Mouse (Mus musculus) stomach, embryonic 15.5 days (tissue): Measurements from ENCODE around the gene Dctn1. TPM values are rescaled to one million over a fixed set of nuclear protein-coding genes. Genes with fewer than 3 reads are reported as not detected.

ENCODE experiments used
- ATAC-seq: fragments of 200-750 bp; cut with Nextera tagmentation; 2 replicates; pipeline ENCODE4 v1.8.0; 2017; ENCODE audit warnings: low read depth, moderate number of reproducible peaks, moderate TSS enrichment; ENCODE audit not compliant: insufficient read depth, low FRiP score
- H3K27ac ChIP-seq: fragments of 300-500 bp; sonication (generic); 2 replicates; pipeline ENCODE4 v1.5.1; 2015; ENCODE audit warnings: mild to moderate bottlenecking, inconsistent platforms
- H3K27me3 ChIP-seq: fragments of 300-500 bp; sonication (generic); replicated peaks from 2 replicates; pipeline ENCODE4 v1.6.1; 2015; ENCODE audit warnings: inconsistent platforms
- H3K36me3 ChIP-seq: fragments of 300-500 bp; sonication (generic); 2 replicates; pipeline ENCODE4 v1.6.1; 2015; ENCODE audit warnings: inconsistent platforms
- H3K4me1 ChIP-seq: fragments of 300-500 bp; sonication (generic); 2 replicates; pipeline ENCODE4 v1.6.1; 2015; ENCODE audit warnings: inconsistent platforms
- H3K4me2 ChIP-seq: fragments of 300-500 bp; sonication (generic); 2 replicates; pipeline ENCODE4 v1.6.1; 2015; ENCODE audit warnings: mild to moderate bottlenecking, inconsistent platforms
- H3K4me3 ChIP-seq: fragments of 300-500 bp; sonication (generic); replicated peaks from 2 replicates; pipeline ENCODE4 v1.5.1; 2015; ENCODE audit warnings: inconsistent platforms
- H3K9ac ChIP-seq: fragments of 300-500 bp; sonication (generic); 2 replicates; pipeline ENCODE4 v1.6.1; 2015; ENCODE audit warnings: inconsistent platforms
- H3K9me3 ChIP-seq: fragments of 300-500 bp; sonication (generic); 2 replicates; pipeline ENCODE4 v1.6.1; 2016; ENCODE audit warnings: inconsistent platforms
- WGBS: fragments of 180-500 bp; shearing (Covaris S2); methylation state at CpG from one replicate; pipeline ENCODE4 v1.1.7; 2015; 5-methylcytosine and 5-hydroxymethylcytosine counted together
- polyA plus RNA-seq: library from polyadenylated mRNA; unstranded; fragments of >200 nt; fragmentation: Nextera tagmentation; extraction: Ambion mirVana; gene quantifications from 2 replicates; pipeline ENCODE4 v1.2.1, GENCODE M21; 2015

Dctn1 gene
- polyA plus RNA-seq, 1 experiment from 2014 or later: 86.1 TPM

DNA sequence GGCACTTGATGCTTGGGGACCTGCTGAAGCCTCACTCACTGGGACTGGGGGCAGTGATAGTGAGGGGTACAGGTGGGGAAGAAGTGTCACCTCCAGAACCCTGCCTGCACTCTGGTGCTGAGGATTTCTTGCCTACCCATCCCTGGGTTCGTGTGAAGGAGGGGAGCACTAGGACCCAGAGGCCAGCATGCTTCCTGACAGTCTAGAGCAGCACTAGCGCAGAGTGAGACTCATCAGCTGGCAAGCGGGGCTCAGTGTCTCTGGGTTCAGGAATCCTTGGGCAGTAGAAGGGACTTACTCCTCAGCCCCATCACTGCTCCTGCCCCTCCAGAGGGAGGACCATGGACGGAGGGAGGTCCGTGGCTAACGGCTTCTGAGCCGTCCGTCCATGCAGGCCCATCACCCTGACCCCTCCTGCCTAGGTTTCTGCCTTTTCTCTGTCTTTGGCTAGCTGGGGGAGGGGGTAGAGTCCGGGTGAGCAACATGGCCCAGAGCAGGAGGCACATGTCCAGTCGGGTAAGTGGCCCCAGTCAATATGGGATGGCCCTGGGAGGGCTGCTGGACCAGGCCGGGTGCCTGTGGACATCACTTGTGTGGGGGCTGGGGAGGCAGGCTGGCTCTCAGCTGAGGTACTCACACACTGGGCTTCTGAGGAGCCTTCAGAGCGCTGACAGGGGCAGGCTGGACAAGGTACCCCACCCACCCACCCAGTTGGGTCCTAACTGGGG is 13.8 kb downstream of the Dctn1 start:
- Histone ChIP-seq H3K9ac (peak overlapping the region; percentile 29; the same call in 1 of the 2 replicates), H3K9me3 (no peaks in the 10 kb centered on the region), H3K36me3 (peaks cover 20% of the 10 kb centered on the region), H3K27ac (no peak overlapping the region), H3K4me1 (peaks cover 9% of the 10 kb centered on the region), H3K4me3 (peak overlapping the region; percentile 29), H3K27me3 (no peaks in the 10 kb centered on the region), H3K4me2 (peak overlapping the region; percentile 61)
- ATAC-seq: 0 out of 2 replicates have a peak, but pooled peaks have one; percentile 48
- WGBS: 28% methylated on average over 12 of the region's 12 CpGs

DNA sequence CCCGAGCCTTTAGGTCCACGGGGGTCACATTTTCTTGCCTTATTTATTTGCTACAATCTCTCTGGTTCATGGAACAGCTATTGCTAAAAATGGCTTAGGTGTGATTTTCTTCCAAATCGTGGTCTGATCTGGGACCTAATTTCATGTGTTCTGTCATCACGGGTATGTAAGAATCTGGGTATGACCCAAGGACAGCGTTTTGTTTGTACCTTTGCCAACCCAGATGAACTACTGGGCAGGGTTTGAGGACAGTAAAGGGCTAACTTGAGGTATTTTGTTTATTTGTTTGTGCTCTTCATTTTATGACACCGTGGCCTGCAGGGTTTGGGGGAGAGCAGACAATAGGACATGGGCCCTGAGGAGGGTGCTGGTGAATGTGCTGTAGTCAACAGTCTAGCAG is 14.9 kb downstream of the Dctn1 start:
- H3K4me2 ChIP-seq: no peak overlapping the region
- 83% methylated on average over 6 of the region's 6 CpGs for WGBS
- no peak overlapping the region for H3K27ac ChIP-seq
- no peak overlapping the region for H3K9ac ChIP-seq
- H3K36me3 ChIP-seq: peaks cover 22% of the 10 kb centered on the region
- no peaks in the 10 kb centered on the region for H3K27me3 ChIP-seq
- H3K4me1 ChIP-seq: peaks cover 9% of the 10 kb centered on the region
- H3K9me3 ChIP-seq: no peaks in the 10 kb centered on the region
- no peak for ATAC-seq
- H3K4me3 ChIP-seq: no peak overlapping the region

DNA sequence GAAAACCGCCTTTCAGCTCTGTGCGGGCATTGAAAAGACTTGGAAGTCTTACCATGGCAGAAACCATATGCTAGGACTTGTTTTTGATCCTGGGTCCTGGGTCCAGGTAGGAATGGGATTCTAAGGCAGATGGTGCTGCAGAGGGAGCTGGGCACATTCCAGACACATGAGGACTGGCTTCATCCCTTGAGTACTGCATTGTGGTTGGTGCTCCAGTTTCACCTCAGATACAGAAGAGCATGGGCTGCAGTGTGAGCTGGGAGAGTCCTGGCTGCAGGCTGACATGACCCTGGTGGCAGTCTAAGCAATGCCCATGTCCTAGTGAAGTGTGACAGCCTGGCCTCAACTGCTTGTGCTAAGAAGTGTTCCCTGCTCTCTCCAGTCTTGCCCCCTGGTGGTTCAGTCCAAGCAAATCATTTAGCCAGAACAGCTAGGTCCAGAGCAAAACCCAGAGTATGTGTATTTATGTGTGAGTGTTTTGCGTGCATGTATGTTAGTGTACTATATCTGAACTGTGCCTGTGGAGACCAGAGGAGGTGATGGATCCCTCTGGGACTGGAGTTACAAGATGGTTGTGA is 19.2 kb downstream of the Dctn1 start:
- H3K36me3 ChIP-seq: peaks cover 30% of the 10 kb centered on the region
- H3K4me3 ChIP-seq: no peak overlapping the region
- H3K9ac ChIP-seq: no peak overlapping the region
- ATAC-seq: no peak
- peaks cover 4% of the 10 kb centered on the region for H3K4me1 ChIP-seq
- WGBS: 93% methylated on average over 3 of the region's 3 CpGs
- no peaks in the 10 kb centered on the region for H3K27me3 ChIP-seq
- H3K9me3 ChIP-seq: no peaks in the 10 kb centered on the region
- no peak overlapping the region for H3K27ac ChIP-seq
- no peak overlapping the region for H3K4me2 ChIP-seq

DNA sequence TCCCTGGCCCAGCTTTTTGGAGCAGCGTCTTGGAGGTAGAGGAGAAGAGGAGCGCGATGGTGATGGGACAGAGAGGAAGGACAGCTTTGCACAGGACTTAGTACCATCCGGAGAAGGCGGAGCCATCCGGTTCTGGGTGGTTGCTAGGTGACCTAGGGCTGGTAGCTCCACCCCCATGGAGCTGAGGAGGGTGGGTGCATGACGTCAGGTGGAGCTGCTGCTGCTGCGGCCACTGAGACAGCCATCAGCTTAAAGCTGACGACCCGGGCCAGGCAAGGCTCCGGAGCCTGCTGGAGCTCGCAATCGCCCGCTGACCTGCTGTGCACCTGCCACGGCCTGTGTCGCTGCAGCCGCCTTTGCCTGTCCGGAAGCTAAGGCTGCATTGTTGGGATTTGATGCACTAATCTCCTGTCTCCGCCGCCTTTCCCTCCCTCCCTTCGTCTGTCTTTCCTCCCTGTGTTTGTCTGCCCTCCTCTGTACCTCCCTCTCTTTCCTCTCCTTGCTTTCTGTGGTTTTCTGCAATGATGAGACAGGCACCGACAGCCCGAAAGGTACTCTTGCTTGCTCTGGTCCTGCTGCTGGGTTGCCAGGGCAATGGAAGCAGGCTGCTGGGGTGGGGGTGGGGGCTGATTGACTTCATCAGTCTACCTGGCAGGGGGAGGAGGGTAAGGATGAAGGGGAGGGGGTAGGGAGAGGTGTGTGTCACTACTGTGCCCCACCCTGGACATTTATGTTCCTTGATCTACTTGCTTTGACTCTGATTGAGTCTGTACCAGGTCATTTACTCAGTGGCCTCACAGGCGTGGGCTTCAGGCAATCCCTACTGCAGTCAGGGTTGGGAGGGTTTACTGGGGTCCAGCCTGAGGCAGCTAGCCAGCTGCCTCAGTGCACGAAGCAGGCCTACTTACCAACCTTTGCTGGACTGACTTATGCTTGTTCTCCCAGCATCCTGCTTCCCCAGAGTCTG is 20.5 kb downstream of the Dctn1 start:
- no peaks in the 10 kb centered on the region for H3K27me3 ChIP-seq
- H3K4me1 ChIP-seq: peaks cover 2% of the 10 kb centered on the region; the same call in 1 of the 2 replicates
- 0 out of 2 replicates have a peak overlapping the region, but pooled peaks have one; percentile 9 for H3K4me3 ChIP-seq
- peak overlapping the region; percentile 34 for H3K4me2 ChIP-seq
- no peak overlapping the region for H3K9ac ChIP-seq
- ATAC-seq: peak; percentile 61
- WGBS: 20% methylated on average over 25 of the region's 25 CpGs
- H3K9me3 ChIP-seq: no peaks in the 10 kb centered on the region
- H3K36me3 ChIP-seq: peaks cover 41% of the 10 kb centered on the region
- no peak overlapping the region for H3K27ac ChIP-seq

DNA sequence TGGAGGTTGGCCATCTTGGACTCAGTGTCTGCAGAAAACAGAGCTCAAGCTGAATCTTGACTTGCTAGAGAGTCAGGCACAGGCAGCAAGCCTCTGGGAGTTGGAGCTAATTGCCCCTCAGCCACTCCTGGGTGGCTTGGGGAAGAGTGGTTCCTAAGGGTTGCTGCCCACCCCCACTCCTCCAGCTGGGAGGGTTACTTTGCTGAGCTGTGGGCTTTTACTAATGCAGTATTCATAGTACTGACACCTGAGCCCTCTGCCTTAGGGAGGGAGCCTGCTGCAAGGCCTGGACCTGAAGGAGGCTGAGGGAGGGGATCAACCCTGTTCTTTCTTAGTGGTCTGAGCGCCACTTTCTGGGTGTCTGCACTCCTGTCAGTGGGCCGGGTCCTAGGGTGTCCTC is 21.2 kb downstream of the Dctn1 start:
- Histone ChIP-seq H3K4me1 (peaks cover 2% of the 10 kb centered on the region; the same call in 1 of the 2 replicates), H3K27ac (no peak overlapping the region), H3K4me2 (no peak overlapping the region), H3K4me3 (no peak overlapping the region), H3K9ac (no peak overlapping the region), H3K9me3 (no peaks in the 10 kb centered on the region), H3K27me3 (no peaks in the 10 kb centered on the region), H3K36me3 (peaks cover 49% of the 10 kb centered on the region)
- ATAC-seq: no peak
- 84% methylated on average over 2 of the region's 2 CpGs for WGBS

DNA sequence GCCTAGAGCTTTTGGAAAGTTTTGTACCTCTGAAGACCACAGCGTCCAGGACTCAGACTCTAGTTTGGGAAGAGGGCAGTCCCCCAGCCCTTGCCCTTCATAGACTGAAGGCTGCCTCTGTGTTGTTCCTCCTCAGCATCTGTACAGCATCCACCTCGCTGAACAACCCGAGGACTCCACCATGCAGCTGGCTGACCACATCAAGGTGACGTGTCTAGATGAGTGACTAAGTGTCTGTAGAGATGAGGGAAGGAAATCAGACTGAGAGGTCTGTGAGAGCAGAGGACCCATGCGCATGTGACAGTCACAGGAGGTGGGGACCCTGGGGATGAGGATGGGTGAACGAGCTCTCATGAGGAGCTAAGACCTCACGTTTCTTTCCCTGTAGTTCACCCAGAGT is 27.9 kb downstream of the Dctn1 start:
- Histone ChIP-seq H3K36me3 (peaks cover 86% of the 10 kb centered on the region), H3K4me1 (no peaks in the 10 kb centered on the region), H3K4me3 (no peak overlapping the region), H3K27ac (no peak overlapping the region), H3K27me3 (no peaks in the 10 kb centered on the region), H3K9ac (no peak overlapping the region), H3K9me3 (no peaks in the 10 kb centered on the region), H3K4me2 (no peak overlapping the region)
- no peak for ATAC-seq
- 91% methylated on average over 7 of the region's 7 CpGs for WGBS

DNA sequence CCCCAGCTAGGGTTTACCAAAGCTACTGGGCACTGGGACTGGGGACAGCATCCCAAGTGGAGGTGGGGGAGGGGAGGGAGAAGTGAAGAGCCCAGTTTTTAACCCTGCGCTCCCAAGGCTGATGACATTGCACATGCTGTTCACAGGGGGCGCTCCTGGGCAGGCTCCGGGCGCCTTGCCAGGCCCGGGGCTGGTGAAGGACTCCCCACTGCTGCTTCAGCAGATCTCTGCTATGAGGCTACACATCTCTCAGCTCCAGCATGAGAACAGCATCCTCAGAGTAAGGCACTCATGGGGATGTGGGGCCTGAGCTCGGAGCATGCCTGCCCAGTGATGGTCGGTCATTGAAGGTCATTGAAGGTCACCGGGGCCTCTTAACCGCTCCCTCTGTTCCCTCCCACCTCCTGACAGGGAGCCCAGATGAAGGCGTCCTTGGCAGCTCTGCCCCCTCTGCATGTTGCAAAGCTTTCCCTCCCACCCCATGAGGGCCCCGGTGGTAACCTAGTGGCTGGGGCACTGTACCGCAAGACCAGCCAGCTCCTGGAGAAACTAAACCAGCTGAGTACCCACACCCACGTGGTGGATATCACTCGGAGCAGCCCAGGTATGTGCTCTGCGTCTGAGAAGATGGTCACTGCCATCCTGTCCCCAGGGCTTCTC is 31.8 kb downstream of the Dctn1 start:
- Histone ChIP-seq H3K4me2 (no peak overlapping the region), H3K9ac (no peak overlapping the region), H3K9me3 (no peaks in the 10 kb centered on the region), H3K4me3 (no peak overlapping the region), H3K27ac (no peak overlapping the region), H3K36me3 (peaks cover 60% of the 10 kb centered on the region), H3K27me3 (no peaks in the 10 kb centered on the region), H3K4me1 (no peaks in the 10 kb centered on the region)
- 48% methylated on average over 15 of the region's 15 CpGs for WGBS
- no peak; the same call in 1 of the 2 replicates for ATAC-seq

DNA sequence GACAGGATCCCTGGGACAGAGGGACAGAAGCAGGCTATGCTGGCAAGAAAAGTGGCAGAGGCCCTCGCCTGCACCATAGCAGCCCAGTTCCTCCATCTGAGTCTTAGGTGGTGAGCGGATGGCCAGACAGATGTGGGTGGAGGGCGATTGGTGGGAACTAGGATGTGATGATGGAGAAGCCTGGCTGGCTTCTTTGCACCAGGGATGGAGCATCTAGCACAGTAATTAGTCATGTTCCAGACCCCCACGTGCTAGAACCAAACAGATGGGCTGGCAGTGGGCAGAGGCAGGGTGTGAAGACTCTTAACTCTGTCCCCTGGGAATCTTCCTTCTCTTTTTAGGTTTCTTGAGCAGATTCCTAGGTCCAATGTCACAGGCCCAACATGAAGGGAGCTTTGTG is 37.6 kb downstream of the Dctn1 start:
- H3K27me3 ChIP-seq: no peaks in the 10 kb centered on the region
- peaks cover 12% of the 10 kb centered on the region for H3K36me3 ChIP-seq
- WGBS: 73% methylated on average over 4 of the region's 4 CpGs

DNA sequence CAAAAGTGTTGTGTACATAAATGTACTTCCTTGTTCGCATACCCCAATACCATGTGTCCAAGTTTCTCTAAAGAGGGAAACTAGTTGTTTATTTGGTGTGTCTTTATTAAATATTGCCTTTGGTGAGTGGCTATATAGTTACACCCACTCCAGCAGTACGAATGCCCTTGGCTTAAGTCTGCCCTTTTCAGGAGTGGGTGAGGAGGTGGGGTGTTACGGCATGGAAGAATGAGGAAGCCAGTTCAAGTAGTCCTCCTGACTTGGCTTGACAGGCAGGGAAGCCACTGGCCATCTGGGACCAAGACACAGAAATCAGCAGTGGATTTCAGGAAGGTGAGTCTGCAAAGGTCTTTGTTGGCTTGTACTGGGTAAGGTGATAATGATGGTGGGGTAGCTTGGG is 40.1 kb downstream of the Dctn1 start:
- Histone ChIP-seq H3K4me2 (no peak overlapping the region), H3K36me3 (no peaks in the 10 kb centered on the region), H3K4me1 (0 out of 2 replicates have a peak, but pooled peaks cover 10% of the 10 kb centered on the region), H3K4me3 (no peak overlapping the region), H3K27ac (no peak overlapping the region), H3K27me3 (no peaks in the 10 kb centered on the region), H3K9ac (no peak overlapping the region), H3K9me3 (no peaks in the 10 kb centered on the region)
- 80% methylated on average over 3 of the region's 3 CpGs for WGBS
- no peak for ATAC-seq

More for the DNA sequence above, 37.6 kb downstream of the Dctn1 start:
- 0 out of 2 replicates have a peak, but pooled peaks cover 4% of the 10 kb centered on the region for H3K4me1 ChIP-seq
- H3K27ac ChIP-seq: no peak overlapping the region
- no peaks in the 10 kb centered on the region for H3K9me3 ChIP-seq
- no peak overlapping the region for H3K4me3 ChIP-seq
- no peak for ATAC-seq
- no peak overlapping the region for H3K4me2 ChIP-seq
- H3K9ac ChIP-seq: no peak overlapping the region

DNA sequence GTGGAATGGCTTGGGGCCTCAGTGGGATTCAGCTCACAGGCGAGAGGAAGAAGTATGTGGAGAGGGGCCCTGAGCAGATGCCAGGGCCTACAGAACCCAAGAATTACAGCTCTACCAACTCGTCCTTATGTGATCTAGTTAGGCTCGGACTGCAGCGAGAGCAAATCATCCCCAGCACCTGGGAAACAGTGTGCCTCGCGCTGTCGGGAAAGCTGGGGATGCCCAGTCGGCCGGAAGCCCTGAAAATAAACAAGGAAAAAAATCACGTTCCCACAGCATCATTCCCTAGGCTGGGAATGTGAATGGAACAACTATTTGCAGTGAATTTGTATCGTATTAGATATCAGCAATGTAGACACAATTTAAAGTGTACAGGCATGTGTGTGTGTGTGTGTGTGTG is 40.6 kb downstream of the Dctn1 start:
- 57% methylated on average over 11 of the region's 11 CpGs for WGBS
- no peak overlapping the region for H3K27ac ChIP-seq
- 0 out of 2 replicates have a peak, but pooled peaks cover 10% of the 10 kb centered on the region for H3K4me1 ChIP-seq
- H3K4me2 ChIP-seq: no peak overlapping the region
- no peak overlapping the region for H3K9ac ChIP-seq
- H3K9me3 ChIP-seq: no peaks in the 10 kb centered on the region
- no peak overlapping the region for H3K4me3 ChIP-seq
- ATAC-seq: no peak
- no peaks in the 10 kb centered on the region for H3K36me3 ChIP-seq
- no peaks in the 10 kb centered on the region for H3K27me3 ChIP-seq

DNA sequence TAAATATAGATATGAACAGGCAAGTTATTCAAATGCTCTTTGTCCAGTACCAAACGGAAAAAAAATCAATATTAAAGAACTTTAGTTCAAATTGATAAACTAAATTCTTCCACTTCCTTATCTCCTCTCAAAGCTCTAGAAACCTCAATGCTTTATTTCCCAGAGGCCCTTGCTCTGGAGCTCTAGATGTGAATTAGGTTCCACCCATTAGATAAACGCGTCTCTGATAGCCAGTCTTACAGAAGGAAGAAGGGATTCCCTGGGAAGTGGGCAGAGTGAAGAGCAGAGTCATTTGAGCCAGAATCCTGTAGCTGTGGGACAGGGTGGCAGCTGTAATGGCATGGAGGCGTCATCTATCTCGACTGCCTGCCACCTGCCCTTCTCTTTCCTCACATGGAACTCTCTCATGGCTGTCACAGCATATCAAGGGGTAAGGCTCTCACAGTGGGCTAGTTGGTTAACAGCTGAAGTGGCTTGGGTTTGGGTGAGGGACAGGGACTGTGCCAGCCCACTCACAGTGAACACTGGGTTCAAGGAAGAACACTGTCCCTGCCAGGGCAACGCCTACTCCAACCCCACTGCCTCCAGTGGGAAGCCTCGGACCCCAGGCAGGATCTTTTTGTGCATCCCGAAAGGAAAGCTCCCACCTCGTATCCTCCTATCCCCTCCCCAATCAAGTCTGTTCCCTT is 41.8 kb downstream of the Dctn1 start:
- H3K4me3 ChIP-seq: no peak overlapping the region
- H3K9me3 ChIP-seq: no peaks in the 10 kb centered on the region
- no peaks in the 10 kb centered on the region for H3K36me3 ChIP-seq
- H3K27me3 ChIP-seq: no peaks in the 10 kb centered on the region
- no peak overlapping the region for H3K9ac ChIP-seq
- H3K27ac ChIP-seq: no peak overlapping the region
- H3K4me2 ChIP-seq: no peak overlapping the region
- 59% methylated on average over 9 of the region's 9 CpGs for WGBS
- H3K4me1 ChIP-seq: 0 out of 2 replicates have a peak, but pooled peaks cover 10% of the 10 kb centered on the region
- no peak for ATAC-seq
